Mouse (Mus musculus) ES-Bruce4 (cell line): Measurements from ENCODE around the gene Mapk1. TPM values are rescaled to one million over a fixed set of nuclear protein-coding genes. Genes with fewer than 3 reads are reported as not detected.

Source experiments
- H3K27ac ChIP-seq: 2 replicates; pipeline ENCODE4 v1.5.1; 2012; ENCODE audit warnings: low read length, inconsistent platforms; ENCODE audit not compliant: insufficient read depth
- H3K27me3 ChIP-seq: 2 replicates; pipeline ENCODE4 v1.6.1; 2012; ENCODE audit warnings: mild to moderate bottlenecking, low read length, inconsistent platforms; ENCODE audit not compliant: control insufficient read depth, poor library complexity, insufficient read depth, severe bottlenecking
- H3K36me3 ChIP-seq: 2 replicates; pipeline ENCODE4 v1.6.1; 2012; ENCODE audit warnings: inconsistent platforms, mild to moderate bottlenecking, low read length, moderate library complexity; ENCODE audit not compliant: control insufficient read depth, poor library complexity, insufficient read depth, severe bottlenecking
- H3K4me1 ChIP-seq: one replicate; pipeline ENCODE4 v1.8.1; 2011; ENCODE audit warnings: low read length; ENCODE audit not compliant: control insufficient read depth, insufficient read depth
- H3K4me3 ChIP-seq: 2 replicates; pipeline ENCODE4 v1.5.1; 2011; ENCODE audit warnings: low read depth, mild to moderate bottlenecking, low read length
- H3K9ac ChIP-seq: 2 replicates; pipeline ENCODE4 v1.6.1; 2012; ENCODE audit warnings: low read depth, mild to moderate bottlenecking, inconsistent platforms; ENCODE audit not compliant: poor library complexity, severe bottlenecking
- H3K9me3 ChIP-seq: replicated peaks from 2 replicates; pipeline ENCODE4 v1.6.1; 2012; ENCODE audit warnings: mild to moderate bottlenecking, low read length, inconsistent platforms; ENCODE audit not compliant: control insufficient read depth, poor library complexity, insufficient read depth, severe bottlenecking
- CTCF ChIP-seq: IDR thresholded peaks from one replicate; pipeline ENCODE4 v1.8.1; 2011; ENCODE audit warnings: low read depth, low read length
- EP300 ChIP-seq: IDR thresholded peaks from 2 replicates; pipeline ENCODE4 v1.6.1; 2011; ENCODE audit warnings: low read depth, low read length; ENCODE audit not compliant: insufficient read depth
- POLR2A ChIP-seq: IDR thresholded peaks from one replicate; pipeline ENCODE4 v1.8.1; 2011; ENCODE audit warnings: low read length; ENCODE audit not compliant: insufficient read depth
- polyA plus RNA-seq: library from polyadenylated mRNA; stranded (reverse); fragments of >200 nt; gene quantifications from 2 replicates; pipeline ENCODE4 v1.2.4, GENCODE M21; 2011; ENCODE audit warnings: low read depth; ENCODE audit not compliant: missing spikeins, insufficient read depth, insufficient read length

Mapk1 gene
- polyA plus RNA-seq, 1 experiment, result 351 TPM

DNA sequence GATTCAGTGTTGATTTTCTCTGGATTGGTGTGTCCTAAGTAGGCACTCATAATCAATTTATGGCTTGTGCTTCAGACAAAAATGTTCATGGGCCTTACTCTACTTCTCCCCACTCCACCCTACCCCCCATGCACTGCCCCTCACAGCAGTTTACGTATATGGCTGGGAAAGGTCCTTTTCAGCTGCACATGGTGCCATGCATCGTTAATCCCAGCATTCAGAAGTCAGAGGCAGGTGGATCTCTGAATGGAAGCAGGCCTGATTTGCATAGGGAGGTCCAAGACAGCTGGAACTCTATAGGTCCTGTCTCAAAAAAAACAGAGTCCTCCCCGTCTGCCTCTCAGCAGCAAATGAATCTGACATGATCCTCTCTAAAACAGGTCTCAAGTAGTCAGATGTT, 62.1 kb downstream of the Mapk1 start:
- Histone ChIP-seq H3K36me3 (peaks cover 59% of the 10 kb centered on the region), H3K4me3 (no peak overlapping the region), H3K9ac (no peak overlapping the region), H3K27me3 (no peaks in the 10 kb centered on the region), H3K4me1 (no peaks in the 10 kb centered on the region), H3K9me3 (no peaks in the 10 kb centered on the region), H3K27ac (no peak overlapping the region)
- TF ChIP-seq CTCF (no peak), EP300 (no peak), POLR2A (no peak)

DNA sequence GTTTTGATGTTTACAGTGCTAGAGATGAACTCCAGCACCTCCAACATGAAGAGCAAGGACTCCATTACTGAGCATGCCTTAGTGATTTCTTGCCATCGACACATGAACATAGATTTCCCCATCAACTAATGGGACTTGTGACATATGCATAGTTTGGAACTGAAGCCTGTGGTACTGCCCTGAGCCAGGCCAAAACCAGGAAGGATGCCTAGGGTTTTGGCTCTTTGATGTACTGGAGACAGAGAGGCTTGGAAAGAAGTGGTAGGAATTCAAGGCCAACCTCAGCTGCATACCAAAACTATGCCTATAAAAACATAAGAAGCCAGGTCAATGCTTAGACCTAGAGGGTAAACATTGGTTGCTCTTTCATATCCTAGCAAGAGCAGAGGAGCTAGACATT, 66.7 kb downstream of the Mapk1 start:
- Histone ChIP-seq H3K36me3 (peaks cover 20% of the 10 kb centered on the region), H3K27me3 (no peaks in the 10 kb centered on the region), H3K4me3 (no peak overlapping the region), H3K27ac (no peak overlapping the region), H3K4me1 (peaks cover 2% of the 10 kb centered on the region), H3K9me3 (no peaks in the 10 kb centered on the region), H3K9ac (no peak overlapping the region)
- TF ChIP-seq POLR2A (no peak), CTCF (no peak)

DNA sequence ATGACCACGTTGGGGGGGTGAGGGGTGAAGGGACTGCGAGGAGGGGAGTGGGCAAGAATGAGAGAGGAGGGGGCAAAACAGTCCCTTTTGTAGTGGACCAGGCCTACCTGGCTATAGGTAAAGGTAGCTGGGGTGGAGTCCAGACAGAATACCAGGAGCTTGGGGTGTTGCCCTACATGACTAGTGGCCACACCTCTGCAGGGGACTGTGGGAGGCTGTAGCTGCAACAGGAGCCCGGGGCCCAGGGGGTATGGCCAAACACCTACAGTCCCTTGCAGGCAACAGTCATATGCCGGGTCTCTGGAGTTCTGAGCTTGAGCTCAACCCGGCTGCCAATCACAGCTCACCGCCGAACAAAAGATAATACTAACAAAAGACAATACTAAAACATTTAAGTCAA, 68.9 kb downstream of the Mapk1 start:
- Histone ChIP-seq H3K9me3 (no peaks in the 10 kb centered on the region), H3K4me3 (no peak overlapping the region), H3K27ac (no peak overlapping the region), H3K27me3 (no peaks in the 10 kb centered on the region), H3K4me1 (peaks cover 2% of the 10 kb centered on the region), H3K9ac (no peak overlapping the region), H3K36me3 (peaks cover 13% of the 10 kb centered on the region)
- TF ChIP-seq EP300, result no peak

- Histone ChIP-seq H3K9me3 (no peaks in the 10 kb centered on the region), H3K27ac (no peak overlapping the region), H3K9ac (no peak overlapping the region), H3K36me3 (no peaks in the 10 kb centered on the region), H3K27me3 (no peaks in the 10 kb centered on the region), H3K4me3 (no peak overlapping the region), H3K4me1 (peaks cover 2% of the 10 kb centered on the region)
- TF ChIP-seq POLR2A (no peak), EP300 (no peak), CTCF (no peak)
Observed at GRCm38 (mm10) chr16:17053903-17054302, 70.7 kb downstream of the Mapk1 start.

DNA sequence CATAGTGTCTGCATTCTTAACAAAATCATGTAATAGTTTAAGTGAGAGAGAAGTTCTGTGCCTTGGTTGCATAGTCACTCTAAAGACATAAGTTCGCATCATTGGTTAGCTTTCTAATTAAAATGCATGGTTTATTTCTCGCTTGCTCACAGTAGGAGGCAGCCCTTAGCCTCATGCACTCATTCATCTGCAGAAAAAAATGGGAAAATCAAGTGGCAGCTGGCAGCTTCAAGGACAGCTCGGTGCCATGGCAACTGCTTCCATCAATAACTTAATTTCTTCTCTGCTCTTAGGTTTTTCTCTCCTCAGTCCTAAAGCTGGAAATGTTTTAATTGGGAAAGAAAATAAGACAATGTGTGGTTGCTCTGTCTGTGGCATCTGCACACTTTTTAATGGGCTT, 72.4 kb downstream of the Mapk1 start:
- no peak overlapping the region for H3K27ac ChIP-seq
- no peaks in the 10 kb centered on the region for H3K36me3 ChIP-seq
- TF ChIP-seq CTCF, result no peak
- TF ChIP-seq POLR2A, result no peak
- no peak for TF ChIP-seq EP300

GRCm38 (mm10) chr16:17062338-17062737, 79.2 kb downstream of the Mapk1 start:
- H3K27ac ChIP-seq, result no peak overlapping the region
- no peaks in the 10 kb centered on the region for H3K27me3 ChIP-seq
- no peaks in the 10 kb centered on the region for H3K36me3 ChIP-seq
- no peaks in the 10 kb centered on the region for H3K9me3 ChIP-seq
- H3K9ac ChIP-seq, result no peak overlapping the region
- no peak overlapping the region for H3K4me3 ChIP-seq
- no peak for TF ChIP-seq CTCF
- no peak for TF ChIP-seq EP300
- no peak for TF ChIP-seq POLR2A
- H3K4me1 ChIP-seq, result no peaks in the 10 kb centered on the region

More for the DNA sequence above, 72.4 kb downstream of the Mapk1 start:
- Histone ChIP-seq H3K9ac (no peak overlapping the region), H3K4me3 (no peak overlapping the region), H3K27me3 (no peaks in the 10 kb centered on the region), H3K9me3 (no peaks in the 10 kb centered on the region), H3K4me1 (peaks cover 2% of the 10 kb centered on the region)
